Mouse (Mus musculus): ENCODE measurements around the gene Zc3h4. TPM values are rescaled to one million over a fixed set of nuclear protein-coding genes. Genes with fewer than 3 reads are reported as not detected.

Zc3h4 gene
- total RNA-seq, 1 experiment from 2014 or later, result 53.3 TPM

- no peak; a peak in 1 of 4 replicates for ATAC-seq (replicated peaks in 1 of 2; ENCODE audit: insufficient read depth in 1 of 2, low FRiP score in 2 of 2, low TSS enrichment in 1 of 2, low read depth in 1 of 2, poor library complexity in 2 of 2, severe bottlenecking in 2 of 2)
Measured at GRCm38 (mm10) chr7:16418713-16419112, 18.0 kb downstream of the Zc3h4 start.

GRCm38 (mm10) chr7:16420493-16421118 lies 19.9 kb downstream of the Zc3h4 start:
- no peak for ATAC-seq (replicated peaks in 1 of 2; ENCODE audit: insufficient read depth in 1 of 2, low FRiP score in 2 of 2, low TSS enrichment in 1 of 2, low read depth in 1 of 2, poor library complexity in 2 of 2, severe bottlenecking in 2 of 2)

GRCm38 (mm10) chr7:16422222-16422856 lies 21.6 kb downstream of the Zc3h4 start:
- ATAC-seq (replicated peaks in 1 of 2; ENCODE audit: insufficient read depth in 1 of 2, low FRiP score in 2 of 2, low TSS enrichment in 1 of 2, low read depth in 1 of 2, poor library complexity in 2 of 2, severe bottlenecking in 2 of 2), result no peak

- no peak for ATAC-seq (replicated peaks in 1 of 2; ENCODE audit: insufficient read depth in 1 of 2, low FRiP score in 2 of 2, low TSS enrichment in 1 of 2, low read depth in 1 of 2, poor library complexity in 2 of 2, severe bottlenecking in 2 of 2)
Measured at GRCm38 (mm10) chr7:16423731-16424130, 23.0 kb downstream of the Zc3h4 start.

DNA sequence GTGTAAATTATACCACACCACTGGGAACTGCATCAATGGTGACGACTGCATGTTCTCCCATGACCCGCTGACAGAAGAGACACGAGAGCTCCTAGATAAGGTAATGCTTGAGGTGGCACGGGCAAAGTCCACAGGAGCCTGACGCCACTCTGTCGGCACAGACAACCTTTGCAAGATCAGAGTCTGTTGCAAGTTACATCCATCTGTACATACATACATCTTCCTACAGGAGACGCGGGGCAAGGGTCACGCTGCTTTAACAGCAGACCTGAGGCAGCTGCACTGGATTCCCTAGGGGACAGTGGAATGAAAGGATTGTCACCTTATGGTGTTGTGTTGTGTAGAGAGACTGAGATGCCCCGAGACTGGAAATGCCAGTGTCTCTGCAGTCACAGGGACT lies 25.0 kb downstream of the Zc3h4 start:
- ATAC-seq (replicated peaks in 1 of 2; ENCODE audit: insufficient read depth in 1 of 2, low FRiP score in 2 of 2, low TSS enrichment in 1 of 2, low read depth in 1 of 2, poor library complexity in 2 of 2, severe bottlenecking in 2 of 2), result 0 out of 4 replicates have a peak, but pooled peaks of 1 of the 2 experiments have one; percentile 25

GRCm38 (mm10) chr7:16426129-16426729 lies 25.5 kb downstream of the Zc3h4 start:
- peak; percentile 76; a peak in 3 of 4 replicates for ATAC-seq (replicated peaks in 1 of 2; ENCODE audit: insufficient read depth in 1 of 2, low FRiP score in 2 of 2, low TSS enrichment in 1 of 2, low read depth in 1 of 2, poor library complexity in 2 of 2, severe bottlenecking in 2 of 2)

GRCm38 (mm10) chr7:16433352-16433971 lies 32.8 kb downstream of the Zc3h4 start:
- ATAC-seq (replicated peaks in 1 of 2; ENCODE audit: insufficient read depth in 1 of 2, low FRiP score in 2 of 2, low TSS enrichment in 1 of 2, low read depth in 1 of 2, poor library complexity in 2 of 2, severe bottlenecking in 2 of 2), result no peak

- ATAC-seq (replicated peaks in 1 of 2; ENCODE audit: insufficient read depth in 1 of 2, low FRiP score in 2 of 2, low TSS enrichment in 1 of 2, low read depth in 1 of 2, poor library complexity in 2 of 2, severe bottlenecking in 2 of 2), result no peak
Measured at GRCm38 (mm10) chr7:16435088-16435487, 34.4 kb downstream of the Zc3h4 start.

- peak in 1 of 2 experiments; percentile 48; a peak in 1 of 4 replicates for ATAC-seq (replicated peaks in 1 of 2; ENCODE audit: insufficient read depth in 1 of 2, low FRiP score in 2 of 2, low TSS enrichment in 1 of 2, low read depth in 1 of 2, poor library complexity in 2 of 2, severe bottlenecking in 2 of 2)
Measured at GRCm38 (mm10) chr7:16441241-16441640, 40.5 kb downstream of the Zc3h4 start.

GRCm38 (mm10) chr7:16451656-16452055 lies 50.9 kb downstream of the Zc3h4 start:
- no peak for ATAC-seq (replicated peaks in 1 of 2; ENCODE audit: insufficient read depth in 1 of 2, low FRiP score in 2 of 2, low TSS enrichment in 1 of 2, low read depth in 1 of 2, poor library complexity in 2 of 2, severe bottlenecking in 2 of 2)

- peak; percentile 100 for ATAC-seq (replicated peaks in 1 of 2; ENCODE audit: insufficient read depth in 1 of 2, low FRiP score in 2 of 2, low TSS enrichment in 1 of 2, low read depth in 1 of 2, poor library complexity in 2 of 2, severe bottlenecking in 2 of 2)
Measured at GRCm38 (mm10) chr7:16452587-16453073, 51.9 kb downstream of the Zc3h4 start, which contains the start of gene Tmem160. Gene Tmem160, plus strand, starts transcription at chr7:16452779.

DNA sequence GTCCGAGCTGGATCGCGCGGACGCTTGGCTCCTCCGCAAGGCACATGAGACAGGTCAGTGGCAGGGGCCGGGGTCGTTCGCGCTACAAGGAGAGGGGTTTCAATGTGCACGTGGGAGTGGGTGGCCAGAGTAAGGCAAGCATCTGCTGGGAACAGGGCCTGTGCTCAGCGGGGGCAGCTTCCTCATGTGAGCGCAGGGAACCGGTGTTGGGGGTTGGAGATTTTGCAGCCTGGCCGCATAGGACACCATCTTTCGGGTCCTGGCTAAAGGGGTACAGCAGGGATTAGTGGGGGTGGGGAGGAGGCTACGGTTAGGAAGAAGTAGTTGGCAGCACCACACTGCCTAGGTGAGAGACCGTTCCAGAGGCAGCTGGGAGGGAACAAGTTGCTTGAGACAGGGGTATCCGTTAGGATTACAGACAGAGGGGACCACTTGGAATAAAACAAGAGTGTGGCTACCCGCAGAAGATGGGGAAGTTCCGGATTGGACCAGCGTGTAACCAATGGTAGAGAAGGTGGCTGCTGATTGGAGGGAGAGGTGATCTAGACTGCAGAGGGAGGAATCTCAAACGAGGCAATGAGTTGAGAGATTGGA lies 52.5 kb downstream of the Zc3h4 start:
- ATAC-seq (replicated peaks in 1 of 2; ENCODE audit: insufficient read depth in 1 of 2, low FRiP score in 2 of 2, low TSS enrichment in 1 of 2, low read depth in 1 of 2, poor library complexity in 2 of 2, severe bottlenecking in 2 of 2), result peak; percentile 57 to 65

DNA sequence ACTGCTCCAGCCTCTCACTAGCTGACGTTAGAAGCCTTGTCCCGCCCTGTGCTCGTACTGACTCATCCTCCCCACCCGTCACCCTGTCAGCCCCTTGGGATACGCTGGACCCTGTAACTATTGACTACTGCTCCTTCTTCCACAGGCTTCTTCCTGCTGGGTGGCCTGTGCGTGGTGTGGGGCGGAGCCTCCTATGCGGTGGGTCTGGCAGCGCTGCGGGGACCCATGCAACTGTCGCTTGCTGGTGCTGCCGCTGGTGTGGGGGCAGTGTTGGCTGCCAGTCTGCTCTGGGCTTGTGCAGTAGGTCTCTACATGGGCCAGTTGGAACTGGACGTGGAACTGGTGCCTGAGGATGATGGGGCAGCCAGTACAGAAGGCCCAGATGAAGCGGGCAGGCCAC lies 54.3 kb downstream of the Zc3h4 start:
- no peak for ATAC-seq (replicated peaks in 1 of 2; ENCODE audit: insufficient read depth in 1 of 2, low FRiP score in 2 of 2, low TSS enrichment in 1 of 2, low read depth in 1 of 2, poor library complexity in 2 of 2, severe bottlenecking in 2 of 2)

DNA sequence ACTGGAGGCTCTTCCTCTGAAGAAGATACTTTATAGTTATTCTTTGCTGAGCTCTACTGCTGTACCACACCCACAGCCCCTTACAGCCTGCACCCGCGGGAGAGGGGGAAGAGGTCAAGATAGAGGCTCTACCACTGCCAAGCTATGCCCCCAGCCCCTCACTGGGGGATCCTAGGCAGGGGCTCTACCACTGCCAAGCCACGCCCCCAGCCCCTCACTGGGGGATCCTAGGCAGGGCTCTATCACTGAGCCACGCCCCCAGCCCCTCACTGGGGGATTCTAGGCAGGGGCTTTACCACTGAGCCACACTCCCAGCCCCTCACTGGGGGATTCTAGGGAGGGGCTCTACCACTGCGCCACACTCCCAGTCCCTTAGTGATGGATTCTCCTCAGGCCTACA lies 55.6 kb downstream of the Zc3h4 start:
- ATAC-seq (replicated peaks in 1 of 2; ENCODE audit: insufficient read depth in 1 of 2, low FRiP score in 2 of 2, low TSS enrichment in 1 of 2, low read depth in 1 of 2, poor library complexity in 2 of 2, severe bottlenecking in 2 of 2), result no peak

DNA sequence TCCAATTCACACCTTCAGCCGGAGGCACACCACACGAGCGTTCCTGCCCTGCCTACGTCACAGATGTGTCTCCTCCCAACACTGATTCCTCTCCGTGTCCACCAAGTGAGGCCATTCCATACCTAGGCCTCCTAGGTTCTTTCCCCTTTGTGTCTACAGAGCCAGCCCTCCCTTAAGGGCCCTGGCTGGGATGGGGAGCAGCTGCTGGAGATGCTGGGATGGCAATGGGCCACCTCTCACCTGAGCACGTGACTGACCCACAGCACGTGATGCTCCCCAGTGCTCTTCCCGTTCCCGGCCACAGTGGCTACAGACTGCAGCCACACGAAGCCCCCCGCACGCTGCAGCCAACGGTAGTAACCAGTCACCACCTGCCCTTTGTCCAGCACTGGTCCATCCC lies 59.9 kb downstream of the Zc3h4 start:
- no peak for ATAC-seq (replicated peaks in 1 of 2; ENCODE audit: insufficient read depth in 1 of 2, low FRiP score in 2 of 2, low TSS enrichment in 1 of 2, low read depth in 1 of 2, poor library complexity in 2 of 2, severe bottlenecking in 2 of 2)

DNA sequence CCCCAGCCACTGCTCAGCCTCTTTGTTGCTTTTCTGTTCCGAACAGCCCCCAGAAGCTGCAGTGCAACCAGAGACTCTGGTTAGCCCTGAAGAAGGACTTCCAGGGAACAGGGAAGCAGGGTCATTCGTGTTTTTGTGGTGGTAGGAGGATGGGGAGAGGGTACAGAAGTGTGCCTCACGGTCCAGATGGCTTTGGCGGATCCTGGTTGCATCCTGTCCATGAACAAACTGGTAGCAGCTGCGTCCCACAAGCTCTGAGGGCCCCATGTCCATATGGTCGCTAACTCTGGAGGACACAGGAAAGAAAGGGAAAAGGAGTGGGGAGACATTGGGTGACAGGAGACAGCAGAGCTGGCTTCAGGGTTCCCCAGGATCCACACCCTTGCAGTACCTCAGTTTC lies 60.4 kb downstream of the Zc3h4 start:
- ATAC-seq (replicated peaks in 1 of 2; ENCODE audit: insufficient read depth in 1 of 2, low FRiP score in 2 of 2, low TSS enrichment in 1 of 2, low read depth in 1 of 2, poor library complexity in 2 of 2, severe bottlenecking in 2 of 2), result no peak

GRCm38 (mm10) chr7:16461705-16462104 lies 61.0 kb downstream of the Zc3h4 start:
- no peak for ATAC-seq (replicated peaks in 1 of 2; ENCODE audit: insufficient read depth in 1 of 2, low FRiP score in 2 of 2, low TSS enrichment in 1 of 2, low read depth in 1 of 2, poor library complexity in 2 of 2, severe bottlenecking in 2 of 2)

GRCm38 (mm10) chr7:16463214-16463613 lies 62.5 kb downstream of the Zc3h4 start:
- ATAC-seq (replicated peaks in 1 of 2; ENCODE audit: insufficient read depth in 1 of 2, low FRiP score in 2 of 2, low TSS enrichment in 1 of 2, low read depth in 1 of 2, poor library complexity in 2 of 2, severe bottlenecking in 2 of 2), result peak; percentile 76 to 81
